Mouse (Mus musculus) kidney, postnatal 4 days (tissue): ENCODE results near the gene Fmo3.
A peak's percentile ranks its signal among the peaks of the same experiment; 100 is the strongest.

ENCODE experiments used
- DNase-seq, 2 experiments: peaks; one replicate each; pipeline ENCODE4 v3.0.0; 2021; ENCODE audit warnings: mixed read lengths in 2 of 2

Gene Fmo3

DNA sequence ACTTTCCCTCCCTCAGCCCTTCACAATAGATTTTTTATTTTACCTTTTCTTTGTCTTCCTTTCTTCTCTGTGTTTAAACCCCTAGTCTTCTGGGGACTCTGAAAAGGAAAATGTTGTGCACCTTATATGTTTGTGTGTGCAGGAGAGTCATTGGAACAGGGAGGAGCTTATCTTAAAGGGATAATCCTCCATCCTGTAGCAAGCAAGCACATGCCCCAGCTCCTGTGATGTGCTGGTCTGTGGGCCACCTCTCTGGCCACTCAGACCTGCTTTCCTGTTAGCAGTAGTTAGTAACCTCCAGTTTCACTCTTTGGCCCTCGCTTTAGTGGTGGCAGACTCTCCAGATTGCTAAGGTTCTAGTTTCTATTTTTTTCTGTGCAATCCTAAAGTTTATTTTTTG, at the start of gene Fmo3:
TSS of gene Fmo3 (minus strand) at position 101 of the 400 bp plus-strand sequence.
- no peak for DNase-seq

DNA sequence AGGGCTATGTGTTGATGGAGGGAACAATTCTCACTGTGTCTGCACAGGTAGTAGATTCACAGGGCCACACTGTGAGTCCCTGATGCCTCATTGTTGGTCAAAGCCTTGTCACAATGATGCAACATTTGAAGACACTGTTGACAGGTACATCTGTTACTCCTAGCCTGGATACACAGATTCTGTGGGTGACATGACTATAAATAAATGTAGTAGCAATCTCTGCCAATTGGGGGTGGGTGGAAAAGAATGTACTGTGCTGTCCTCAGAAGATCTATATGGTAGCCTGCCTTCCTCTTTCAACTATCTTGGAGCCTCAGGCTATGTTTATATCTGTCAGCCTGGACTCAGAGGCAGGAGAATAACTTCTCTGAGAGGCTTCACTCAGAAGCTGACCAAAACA, 38.7 kb upstream of the Fmo3 start:
- no peak for DNase-seq

DNA sequence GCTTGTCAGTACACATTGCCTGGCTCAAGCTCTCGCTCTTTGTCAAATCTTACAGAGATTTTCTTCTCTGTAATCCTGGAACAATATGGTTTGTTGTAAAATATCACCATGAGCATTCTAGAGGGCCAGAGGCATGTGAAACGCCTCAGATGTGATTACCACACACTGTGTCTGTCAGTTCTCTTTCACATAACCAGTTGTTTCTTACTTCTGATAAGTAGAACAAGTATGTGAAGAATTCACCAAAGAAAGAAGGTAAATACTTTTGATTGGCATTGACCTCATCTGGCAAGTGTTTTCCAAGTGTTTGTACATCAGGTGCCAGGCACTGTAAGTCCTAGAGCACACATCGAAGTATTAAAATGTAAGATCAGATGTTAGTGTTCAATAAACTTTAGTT, 24.9 kb upstream of the Fmo3 start:
- no peak for DNase-seq

DNA sequence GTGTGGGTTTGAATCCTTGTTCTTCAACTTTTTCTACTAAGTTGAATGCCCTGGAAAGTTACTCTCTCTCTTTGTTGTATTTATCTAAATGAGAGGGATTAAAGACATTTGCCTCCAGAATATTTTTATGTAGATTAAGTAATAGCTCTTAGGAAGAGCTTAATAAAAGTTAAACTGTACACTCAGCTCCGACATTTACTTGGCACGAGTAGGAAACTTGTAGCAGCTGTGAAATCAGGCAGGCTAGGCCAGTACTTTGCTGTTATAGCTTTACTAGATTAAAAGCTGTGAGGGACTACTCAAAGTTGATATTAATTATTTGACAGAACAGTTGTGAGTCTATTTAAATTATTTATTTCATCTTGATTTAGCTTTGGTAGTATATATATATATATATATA, 19.2 kb upstream of the Fmo3 start:
- peak; percentile 35 to 46 for DNase-seq

DNA sequence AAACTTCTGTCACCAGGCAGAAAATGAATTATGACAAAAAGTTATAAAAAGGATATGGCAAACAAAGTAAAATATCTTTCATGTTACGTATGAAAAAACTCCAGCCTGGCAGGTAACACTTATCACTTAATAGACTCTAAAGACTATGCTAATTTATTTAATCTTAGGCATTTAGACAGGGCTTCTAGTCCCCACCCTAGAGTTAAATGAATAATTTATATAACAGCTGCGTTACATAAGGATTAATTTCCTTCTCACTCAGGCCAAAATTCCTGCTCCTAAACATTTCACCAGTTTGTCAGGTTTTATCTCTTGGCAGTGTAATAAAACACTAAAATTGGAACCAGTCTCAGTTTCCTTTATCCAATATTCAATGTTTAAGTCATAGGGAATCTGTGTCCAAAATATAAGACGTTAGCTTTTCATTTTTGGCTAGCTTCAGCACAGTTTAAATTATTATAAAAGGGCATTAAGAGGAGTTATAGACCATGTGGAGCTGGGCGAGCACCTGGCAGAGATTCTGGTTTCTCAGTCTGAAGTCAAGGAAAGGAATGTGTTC, 17.0 kb upstream of the Fmo3 start:
- DNase-seq = peak; percentile 5 to 31

DNA sequence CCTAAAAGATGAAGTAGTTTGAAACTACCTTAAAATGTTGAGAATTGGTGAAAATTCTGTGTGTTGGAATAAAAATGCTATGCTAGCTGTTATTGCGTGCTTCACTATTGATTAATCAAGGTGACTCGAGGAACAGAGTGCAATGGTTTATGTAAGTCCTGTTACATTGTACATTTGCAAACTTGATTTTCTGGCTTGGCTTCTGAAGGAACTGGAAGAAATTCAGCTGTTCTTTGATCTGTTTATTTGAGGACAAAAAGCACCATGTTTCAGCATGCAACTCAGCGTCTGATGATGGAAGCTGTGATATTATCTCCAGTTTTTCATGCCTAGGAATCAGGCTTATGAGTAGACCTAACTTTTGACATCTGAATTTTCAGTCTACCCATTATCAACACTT, 3.2 kb upstream of the Fmo3 start:
- no peak for DNase-seq

DNA sequence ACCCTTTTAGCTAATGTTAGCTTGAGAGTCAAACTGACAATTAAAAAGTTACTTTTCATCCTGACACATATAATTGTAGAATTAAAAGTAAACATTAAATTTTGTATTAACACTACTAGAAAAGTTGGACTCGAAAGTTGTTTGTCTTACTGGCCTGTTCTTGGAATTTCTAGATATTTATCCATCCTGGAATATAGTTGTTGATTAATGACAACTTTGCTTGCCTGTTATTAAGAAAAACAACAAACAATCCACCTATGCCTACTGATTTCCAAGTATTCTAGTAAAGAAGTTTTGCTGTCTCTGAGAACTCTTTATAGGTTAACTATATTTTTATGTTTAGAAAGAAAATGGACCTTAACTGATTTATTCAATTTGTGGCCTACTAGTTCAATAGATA, 2.4 kb upstream of the Fmo3 start:
- DNase-seq = no peak

DNA sequence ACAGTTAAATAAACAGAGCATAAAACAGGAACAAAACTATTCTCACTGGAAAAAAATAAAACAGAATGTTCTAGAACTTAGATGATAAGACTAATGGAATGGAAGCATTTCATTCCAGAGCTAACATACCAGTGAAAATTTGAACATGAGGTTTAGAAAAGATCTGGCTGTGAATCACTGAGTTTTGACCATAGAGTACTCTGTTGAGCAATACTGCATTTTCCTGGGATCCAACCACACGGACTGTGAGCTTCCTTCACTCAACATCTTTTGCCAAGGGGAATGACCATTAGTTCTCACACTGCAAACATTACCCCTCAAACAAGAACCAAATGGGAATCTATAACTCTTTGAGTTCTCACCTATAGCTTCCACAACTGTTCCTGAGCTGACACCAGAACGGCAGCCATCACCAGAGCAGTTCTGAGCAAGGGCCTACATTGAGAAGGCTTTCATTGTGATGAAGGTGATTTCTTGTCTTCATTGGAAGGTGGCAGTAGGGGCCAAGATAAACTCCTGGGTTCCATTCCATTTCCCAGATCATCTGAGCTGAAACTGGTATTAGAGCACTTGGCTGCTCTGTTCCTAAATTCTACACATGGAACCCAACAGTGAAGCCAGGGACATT, 1.9 kb upstream of the Fmo3 start:
- DNase-seq = no peak

DNA sequence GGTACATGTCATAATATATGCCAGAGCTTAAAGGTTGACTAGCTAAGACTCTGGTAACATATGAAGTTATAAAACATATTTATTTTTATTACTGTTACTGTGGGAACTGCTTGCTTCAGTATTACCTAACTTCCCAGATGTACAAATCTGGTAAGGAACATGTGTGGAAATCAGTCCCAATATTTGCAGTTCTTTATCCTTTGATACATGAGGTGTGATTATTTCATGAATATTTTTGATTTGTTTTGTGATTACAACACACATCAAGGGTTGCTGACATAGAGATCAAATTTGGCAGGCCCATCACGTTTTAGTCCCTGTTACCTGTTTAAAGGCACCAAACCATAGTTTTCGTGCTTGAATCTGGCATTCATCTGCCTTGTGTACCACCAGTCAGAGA, 20.8 kb downstream of the Fmo3 start:
- DNase-seq = no peak

DNA sequence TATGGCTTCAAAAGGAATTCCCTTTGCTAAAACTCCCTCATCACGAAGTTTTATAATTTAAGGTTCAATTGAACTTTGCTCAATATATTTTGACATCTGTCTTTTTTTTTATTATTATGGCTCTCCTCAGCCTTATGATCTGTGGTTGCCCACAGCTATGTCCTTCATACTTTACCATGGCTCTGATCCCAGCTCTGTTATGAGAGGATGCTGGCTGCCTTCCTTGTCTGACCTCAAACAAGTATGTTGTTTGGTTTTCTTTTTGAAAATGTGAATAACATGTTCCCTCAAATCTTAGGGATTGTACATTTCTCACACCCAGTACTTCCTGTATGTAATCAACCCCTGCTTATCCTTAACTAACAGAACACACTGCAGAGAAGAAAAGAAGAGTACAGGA, 26.9 kb downstream of the Fmo3 start:
- no peak for DNase-seq

DNA sequence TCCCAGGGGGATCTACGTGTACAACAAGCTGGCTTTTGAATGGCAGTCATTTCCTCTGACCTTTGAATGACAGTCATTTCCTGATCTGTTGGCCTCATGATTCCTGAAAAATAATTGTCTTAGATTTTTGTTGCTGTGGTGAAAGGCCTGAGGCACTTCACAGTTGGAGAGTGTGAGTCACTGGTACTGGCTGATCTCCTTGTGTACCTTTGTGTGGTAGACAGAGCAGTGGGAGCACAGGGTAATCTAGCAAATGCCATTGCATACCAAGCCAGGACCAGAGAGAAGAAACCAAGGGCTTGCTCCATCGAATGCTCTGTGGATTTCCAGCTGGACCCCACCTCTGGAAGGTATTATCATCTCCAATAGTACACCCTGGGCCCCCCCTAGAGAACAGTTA, 31.2 kb downstream of the Fmo3 start:
- DNase-seq = no peak

DNA sequence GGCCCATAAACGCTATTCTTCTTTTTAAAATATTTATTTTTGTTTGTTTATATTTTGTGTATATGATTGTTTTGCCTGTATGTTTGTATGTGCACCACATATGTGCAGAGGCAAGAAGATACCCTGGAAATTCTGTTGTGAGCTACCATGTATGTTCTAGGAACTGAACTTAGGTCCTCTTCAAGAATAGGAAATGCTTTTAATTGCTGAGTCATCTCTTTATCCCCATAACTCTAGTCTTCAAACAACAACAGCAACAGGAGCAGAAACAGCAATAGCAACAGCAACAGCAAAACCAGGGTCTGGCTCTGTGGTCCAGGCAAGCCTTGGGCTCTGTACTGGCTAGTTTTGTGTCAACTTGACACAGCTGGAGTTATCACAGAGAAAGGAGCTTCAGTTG, 34.6 kb downstream of the Fmo3 start:
- DNase-seq = no peak

DNA sequence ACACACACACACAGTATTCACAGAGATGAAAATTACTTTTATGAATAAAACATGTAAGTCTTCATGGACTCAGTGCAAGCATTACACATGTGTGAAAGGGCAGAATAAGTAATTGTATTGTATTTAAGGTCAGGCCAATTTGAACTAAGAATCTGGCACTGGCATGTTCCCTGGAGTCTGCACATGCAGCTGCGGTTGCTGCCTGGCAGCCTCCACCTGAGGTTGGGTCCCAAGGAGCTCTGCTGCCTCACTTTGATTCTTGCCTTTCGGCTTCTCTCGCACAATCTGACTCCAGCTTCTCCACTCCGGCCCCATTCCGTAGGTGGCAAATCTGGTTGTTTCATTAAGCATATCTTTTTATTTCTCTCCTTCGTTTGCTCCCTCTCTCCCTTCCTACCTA, 36.4 kb downstream of the Fmo3 start:
- no peak for DNase-seq

DNA sequence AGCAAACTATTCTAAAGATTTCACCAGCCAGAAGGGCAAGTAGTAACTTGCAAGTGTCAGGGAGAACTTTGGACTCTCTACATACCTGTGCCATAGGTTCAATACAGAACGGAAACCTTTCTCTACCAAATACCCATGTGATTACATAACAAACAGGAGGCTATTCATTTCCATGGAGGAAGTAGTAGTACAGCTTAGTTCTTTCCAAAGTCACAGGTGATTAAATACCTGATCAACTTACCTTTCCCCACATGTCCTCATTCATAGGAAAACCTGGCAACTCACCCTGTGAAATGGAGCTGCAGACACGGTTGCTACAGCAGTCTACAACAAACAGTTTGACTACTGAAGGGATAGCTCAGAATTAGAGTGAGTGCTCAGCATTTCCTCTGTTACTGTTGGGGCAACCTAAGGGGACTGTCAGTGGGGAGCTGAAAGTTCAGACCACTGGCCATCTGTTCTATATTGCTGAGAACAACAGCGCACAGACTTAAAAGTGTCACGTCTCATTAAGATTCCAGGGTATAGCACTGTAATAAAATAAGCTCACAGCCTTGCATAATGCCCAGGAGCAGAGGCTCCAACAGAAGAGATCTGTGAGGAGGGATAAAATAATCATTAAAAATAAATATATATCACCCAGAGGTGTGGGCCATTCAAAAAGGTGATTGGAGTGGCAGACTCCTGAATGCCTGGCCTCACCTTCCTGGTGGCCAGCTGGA, 37.3 kb downstream of the Fmo3 start:
- no peak for DNase-seq

DNA sequence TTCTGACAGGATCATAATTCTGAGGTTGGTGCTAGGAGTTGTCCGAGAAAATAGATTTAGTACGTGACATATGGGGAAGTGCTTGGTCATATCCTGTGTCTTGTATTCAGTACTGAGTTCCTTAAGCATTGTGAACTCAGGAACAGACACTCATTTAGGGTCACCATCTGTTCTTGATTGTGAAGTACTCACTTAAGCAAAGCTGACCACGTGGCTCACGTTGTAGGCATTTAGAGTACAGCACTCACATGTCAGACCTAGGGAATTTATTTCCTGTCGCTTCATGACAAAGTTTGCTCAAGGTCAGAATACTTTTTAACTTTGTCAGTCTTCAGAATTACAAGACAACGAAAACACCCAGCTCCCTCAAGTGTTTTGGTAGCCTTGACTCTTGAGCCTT, 40.6 kb downstream of the Fmo3 start:
- DNase-seq = peak in 1 of 2 experiments; percentile 11

DNA sequence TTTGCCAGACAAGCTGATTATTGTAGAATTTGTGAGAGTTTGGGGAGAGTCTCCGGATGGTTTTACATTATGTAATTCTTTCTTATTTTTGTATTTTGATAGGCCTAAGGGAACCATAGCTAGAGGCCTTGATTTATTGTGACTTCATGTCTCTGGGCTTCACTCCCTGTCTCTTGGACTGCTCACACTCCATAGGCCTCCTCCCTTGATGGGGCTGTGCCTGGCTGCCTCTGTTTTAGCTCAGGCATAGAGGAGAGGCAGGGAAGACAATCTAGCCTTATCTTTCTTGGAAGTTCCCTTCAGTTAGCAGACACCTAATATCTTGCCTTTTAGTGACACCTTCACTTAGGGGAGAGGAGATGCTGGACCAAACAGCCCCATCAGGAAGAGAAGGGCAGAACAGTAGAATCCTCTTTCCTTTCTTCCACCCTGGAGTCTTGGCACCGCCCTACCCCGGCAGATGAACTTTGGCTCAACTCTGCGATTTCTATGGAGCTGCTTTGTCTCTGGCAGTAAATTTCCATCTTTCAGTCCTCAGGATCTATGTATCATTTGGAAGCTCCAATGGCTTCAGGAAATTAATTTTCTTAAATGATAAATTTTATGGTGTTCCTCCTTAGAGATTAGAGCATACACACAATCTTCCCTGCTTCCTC, 45.5 kb downstream of the Fmo3 start:
- DNase-seq = peak; percentile 72 to 74

DNA sequence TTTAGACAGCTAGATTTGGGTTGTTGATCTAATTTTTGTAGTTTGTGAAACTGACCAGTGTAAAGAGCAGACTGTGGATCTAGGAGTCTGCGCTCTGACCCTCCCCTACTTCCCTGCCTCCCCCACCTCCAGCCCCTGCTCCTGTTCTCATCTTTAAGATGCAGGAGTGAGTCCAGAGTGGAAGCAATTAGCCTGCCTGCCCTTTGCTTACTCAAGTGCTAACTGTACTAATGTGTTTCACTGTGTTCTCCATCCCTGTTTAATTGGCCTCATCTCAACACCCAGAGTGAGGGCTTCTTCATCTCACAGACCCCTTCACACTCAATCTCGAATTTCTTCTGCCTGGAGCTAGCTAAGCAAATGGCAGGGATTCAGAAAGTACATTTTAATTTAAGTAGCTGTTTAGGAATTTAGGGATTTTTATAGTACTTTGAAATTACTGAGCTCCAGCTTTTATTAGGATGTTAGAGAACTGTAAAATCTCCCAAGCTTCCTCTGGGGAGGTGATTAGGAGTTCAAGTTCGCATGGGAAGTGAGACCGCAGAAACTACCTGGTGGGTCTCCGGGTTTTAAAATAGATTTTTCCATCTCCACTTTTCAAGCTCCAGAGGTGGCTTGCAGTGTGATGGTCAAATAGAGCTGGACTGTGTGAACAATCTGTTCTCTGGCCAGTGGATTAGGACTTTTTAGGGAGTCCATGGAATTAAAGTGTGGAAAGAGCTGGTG, 46.2 kb downstream of the Fmo3 start:
- peak in 1 of 2 experiments; percentile 34 for DNase-seq

DNA sequence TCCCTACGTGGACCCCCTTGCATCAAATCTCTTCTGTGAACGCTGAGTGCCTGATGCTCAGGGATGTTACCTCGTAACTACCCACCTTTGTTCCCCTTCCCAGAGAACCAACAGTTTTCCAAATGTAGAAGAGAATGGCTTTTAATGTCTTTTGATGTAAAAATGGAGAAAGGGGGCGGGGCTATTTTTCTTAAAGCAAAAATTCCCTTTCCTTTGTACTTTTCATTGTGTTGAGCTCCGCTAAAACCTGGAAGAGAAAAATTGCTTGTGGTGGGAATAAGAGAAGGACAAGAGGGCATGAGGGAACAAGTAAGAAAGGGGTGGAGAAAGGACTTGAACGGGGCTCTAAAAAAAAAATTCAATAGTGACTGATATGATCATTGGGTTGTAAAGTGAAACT, 46.9 kb downstream of the Fmo3 start, which contains the start of gene Fmo6:
TSS of gene Fmo6 (minus strand) at position 101 of the 400 bp plus-strand sequence.
- no peak for DNase-seq

DNA sequence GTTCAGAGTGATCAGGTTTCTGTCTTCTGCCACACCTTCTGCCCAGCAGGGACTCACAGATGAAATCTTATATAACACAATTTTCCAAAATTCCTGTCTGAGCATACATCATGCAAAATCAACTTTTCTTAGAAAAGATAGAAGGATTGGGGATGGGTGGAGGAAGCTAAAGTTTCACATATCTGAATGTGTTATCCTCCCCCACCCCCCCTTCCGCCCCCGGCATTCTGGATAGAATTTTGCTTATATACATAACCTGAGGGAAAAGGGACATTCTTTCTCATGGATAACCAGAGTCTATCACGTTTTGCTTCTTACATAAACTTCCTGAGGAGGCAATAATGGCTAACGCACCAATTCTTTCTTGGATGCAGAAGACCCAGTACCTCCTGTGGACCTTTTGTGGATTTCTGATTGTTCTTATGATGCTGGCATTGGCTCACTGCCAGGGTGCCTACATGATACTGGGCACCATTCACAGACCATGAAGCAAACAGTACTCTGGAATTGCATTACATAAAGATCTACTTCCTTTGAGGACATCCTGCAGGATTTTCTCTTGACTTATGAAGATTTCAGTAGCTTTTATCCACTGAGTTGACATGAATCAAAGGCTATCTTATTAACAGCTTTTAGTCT, 49.8 kb downstream of the Fmo3 start:
- no peak for DNase-seq

DNA sequence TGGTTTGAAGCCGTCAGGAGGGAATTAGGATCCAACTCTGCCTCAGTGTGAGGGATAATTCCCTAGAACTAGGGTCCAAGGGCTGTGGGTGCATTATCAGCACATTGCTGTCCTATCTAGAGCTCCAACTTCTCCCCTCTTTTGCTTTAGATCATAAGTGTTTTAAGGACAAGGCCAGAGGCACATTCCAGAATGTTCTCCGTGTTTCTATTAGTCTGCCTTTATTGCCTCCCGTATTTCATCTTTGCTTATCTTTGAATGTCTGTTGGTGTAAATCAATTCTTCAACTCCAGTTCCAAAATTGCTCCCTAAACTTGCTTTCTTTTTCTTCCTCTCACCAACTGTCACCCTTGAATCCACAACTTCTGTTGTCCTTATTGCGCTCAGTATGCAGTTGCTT, 51.9 kb downstream of the Fmo3 start:
- peak in 1 of 2 experiments; percentile 27 for DNase-seq

DNA sequence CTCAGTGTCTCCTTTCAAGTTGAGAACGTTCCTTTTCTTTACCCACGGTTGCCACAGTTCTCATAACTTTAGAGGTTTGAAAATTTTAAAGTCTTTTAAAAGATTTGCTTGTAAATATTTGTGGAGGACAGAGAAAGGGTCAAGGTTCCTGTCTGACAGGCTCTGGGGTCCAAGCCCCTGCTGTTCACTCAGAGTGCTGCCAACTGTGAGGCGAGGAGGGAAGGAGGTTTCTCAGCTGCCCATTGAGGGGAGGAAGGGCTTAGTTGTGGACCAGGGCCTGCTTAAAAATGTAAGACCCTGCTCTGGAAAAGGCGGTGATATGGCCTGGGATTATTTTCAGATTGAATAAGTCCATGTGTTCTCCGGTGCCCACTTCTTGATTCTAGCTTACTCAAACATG, 52.4 kb downstream of the Fmo3 start:
- DNase-seq = peak; percentile 15 to 29

DNA sequence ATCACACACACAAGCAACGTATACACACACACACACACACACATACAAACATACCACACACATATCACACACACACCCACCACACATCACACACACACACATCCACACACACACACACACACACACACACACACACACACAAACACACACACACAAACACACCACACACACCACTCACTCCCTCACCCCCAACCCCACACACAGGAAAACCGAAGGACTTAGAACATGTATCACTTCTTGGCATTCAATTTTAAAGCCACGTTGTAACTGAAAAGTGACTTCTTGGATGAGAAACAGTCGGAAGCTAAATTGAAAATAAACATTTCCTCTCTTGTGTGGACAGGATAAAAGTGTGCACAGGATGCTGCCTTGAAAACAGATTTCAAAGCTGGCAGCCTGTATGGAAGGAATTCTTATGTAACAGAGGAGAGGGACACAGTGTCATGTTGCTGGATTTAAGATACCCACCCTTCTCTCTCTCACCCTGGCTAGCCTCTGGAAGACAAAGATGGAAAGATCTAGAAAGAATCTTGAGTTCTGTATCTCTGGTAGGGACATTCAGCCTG, 52.9 kb downstream of the Fmo3 start:
- no peak for DNase-seq
